Mouse (Mus musculus): Measurements from ENCODE around the gene Epha4. TPM values are rescaled to one million over a fixed set of nuclear protein-coding genes. Genes with fewer than 3 reads are reported as not detected.
A peak's percentile ranks its signal among the peaks of the same experiment; 100 is the strongest.

The Epha4 gene
- total RNA-seq, 2 experiments from 2014 or later, result 224 to 256 TPM

DNA sequence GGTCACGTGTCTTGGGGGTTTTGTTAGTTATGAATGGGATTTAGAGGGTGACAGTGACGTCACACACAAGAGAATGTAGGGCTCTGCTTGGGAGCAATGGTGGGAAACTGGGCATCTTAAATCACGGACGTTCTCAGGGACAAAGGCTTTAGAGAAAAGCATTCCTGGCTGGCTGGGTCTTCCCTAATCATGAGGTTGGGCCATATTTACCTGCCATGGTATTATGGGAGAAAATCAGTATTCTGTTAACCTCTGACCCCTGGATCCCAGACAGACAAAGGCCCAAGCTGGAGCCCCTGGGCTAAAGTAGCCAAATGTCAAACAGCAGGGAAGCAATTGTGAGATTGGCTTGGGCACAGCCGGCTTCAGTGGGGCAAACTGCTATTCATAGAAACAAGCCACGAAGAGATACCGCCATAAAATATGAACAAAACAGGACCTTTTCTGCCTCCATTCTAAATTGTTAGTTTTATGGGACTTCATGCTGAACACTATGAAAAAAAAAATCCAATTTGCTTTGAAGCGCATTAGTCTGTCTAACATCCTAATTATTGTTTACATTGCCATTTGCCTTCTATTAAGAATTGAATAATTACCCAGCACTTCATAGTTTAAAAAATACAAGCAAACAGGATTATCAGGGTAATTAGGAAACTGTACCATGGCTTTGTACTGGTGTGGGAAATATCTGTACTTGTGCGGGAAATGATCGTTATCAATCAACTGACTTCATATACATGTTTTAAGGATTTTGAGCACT is 19.7 kb downstream of the Epha4 start:
- intact Hi-C loops (cut with DNase I), result no loop called here
- DNase-seq (ENCODE audit: low spot score in 2 of 2), result no peak

DNA sequence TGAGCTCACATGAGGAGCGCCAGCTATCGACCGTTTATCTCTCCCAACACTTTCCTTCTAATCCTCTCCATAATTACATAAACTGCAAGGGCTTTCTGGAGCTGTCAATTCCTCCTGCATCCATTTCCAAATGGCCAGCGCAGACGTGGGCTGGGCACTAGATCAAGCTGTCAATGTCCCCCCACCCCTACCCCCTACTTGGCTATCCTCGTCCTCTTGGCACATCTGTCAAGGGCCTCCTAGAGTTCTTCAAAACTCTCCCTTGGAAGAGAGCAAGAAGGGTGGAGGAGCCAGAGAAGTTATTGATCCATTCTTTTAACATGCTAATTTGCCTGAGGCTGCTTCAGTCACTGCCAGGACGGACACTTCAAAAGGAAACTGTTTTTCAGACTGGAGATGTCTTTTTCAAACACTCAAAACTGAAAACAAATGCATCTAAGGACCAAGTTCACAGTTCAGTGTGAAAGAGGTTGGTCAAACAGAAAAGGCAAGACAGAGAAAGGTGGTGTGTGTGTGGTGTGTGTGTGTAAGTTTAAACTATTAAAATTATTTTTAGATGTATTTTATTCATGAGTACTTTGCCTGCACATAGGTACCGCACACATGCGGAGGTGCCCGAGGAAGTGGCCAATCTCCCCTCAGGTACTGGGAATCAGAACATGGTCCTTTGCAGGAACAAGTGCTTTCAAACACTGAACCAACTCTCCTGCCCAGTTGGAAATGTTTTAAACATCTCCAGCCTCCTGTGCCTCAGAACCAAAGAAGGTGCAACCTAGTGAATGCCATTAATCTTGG is 20.9 kb downstream of the Epha4 start:
- intact Hi-C loops (cut with DNase I), result no loop called here
- no peak for DNase-seq (ENCODE audit: low spot score in 2 of 2)

DNA sequence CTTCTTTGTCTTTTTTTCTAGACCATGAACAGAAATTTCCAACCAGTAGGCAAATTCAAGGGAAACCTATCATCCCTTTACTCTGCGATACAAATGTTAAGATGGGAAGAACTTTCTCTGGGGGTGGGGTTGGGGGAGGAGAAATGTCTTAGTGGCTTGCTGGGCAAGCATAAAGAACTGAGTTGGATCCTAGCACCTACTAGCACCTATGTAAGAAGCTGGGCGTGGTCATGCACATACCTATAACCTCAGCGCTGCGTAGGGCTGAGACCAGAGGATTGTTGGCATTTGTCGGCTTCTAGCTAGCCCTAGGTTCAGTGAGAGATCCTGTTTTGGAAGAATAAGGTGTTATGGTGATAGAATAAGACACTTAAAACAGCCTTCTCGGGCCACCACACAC is 24.7 kb downstream of the Epha4 start:
- intact Hi-C loops (cut with DNase I), result no loop called here

DNA sequence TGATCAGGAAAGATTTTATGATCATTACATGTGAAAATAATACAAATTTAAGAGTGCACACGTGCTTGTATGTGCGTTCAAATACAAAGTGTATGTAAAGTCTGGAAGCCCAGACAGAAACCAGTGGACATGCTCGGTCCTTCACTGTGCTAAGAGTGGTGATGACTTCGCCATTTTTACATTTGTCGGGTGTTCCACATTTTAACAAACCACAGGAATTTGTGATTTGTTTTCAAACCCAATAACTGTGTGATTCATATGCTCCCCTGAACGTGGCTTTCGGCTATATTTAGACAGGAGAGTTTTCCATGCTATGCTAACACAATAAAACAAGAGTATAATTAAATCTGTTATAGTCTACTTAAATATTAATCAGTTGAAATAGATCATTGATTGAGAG is 25.5 kb downstream of the Epha4 start:
- no peak for DNase-seq (ENCODE audit: low spot score in 2 of 2)

More for the DNA sequence above, 24.7 kb downstream of the Epha4 start:
- DNase-seq (ENCODE audit: low spot score in 2 of 2), result no peak

GRCm38 (mm10) chr1:77487856-77488462 is 26.9 kb downstream of the Epha4 start:
- intact Hi-C loops (cut with DNase I), result no loop called here
- no peak for DNase-seq (ENCODE audit: low spot score in 2 of 2)

More for the DNA sequence above, 25.5 kb downstream of the Epha4 start:
- intact Hi-C loops (cut with DNase I), result no loop called here

DNA sequence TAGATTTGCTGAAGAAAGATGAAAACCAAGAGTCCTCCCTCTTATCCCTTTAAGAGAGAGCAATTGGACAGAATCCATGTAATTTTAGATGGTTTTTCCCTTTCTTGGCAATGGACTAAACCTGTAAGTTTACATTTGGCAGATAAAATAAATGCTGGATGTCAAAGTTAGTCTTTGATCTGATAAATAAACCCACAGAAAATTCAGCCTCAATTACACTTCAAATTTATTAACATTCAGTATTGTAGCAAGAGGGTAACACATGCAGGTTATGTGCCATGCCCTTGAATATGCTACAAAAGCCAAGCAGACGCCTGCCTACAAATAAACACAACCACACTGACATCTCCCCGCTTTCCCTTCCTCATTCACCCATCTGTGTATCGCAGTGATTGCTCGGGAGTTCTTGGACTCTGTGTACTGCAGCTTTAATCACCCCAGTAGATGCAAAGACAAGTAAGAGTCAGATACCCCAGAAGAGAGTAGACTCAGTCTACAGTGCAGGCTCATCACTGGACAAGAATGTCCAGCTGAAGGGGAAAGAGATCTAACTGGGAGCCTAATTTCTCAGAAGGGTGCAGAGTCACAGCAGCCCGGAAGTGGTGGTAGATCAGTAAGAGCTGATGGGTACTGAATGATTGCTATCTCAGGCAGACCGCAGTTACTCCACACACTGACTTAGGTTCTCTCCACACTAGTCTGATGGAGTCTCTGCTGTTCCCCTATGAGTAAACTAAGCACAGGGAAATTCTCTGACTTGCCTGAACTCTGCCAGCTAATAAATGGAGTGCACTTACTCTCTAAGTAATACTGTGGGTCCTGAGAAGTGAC is 29.9 kb downstream of the Epha4 start:
- intact Hi-C loops (cut with DNase I), result no loop called here
- no peak for DNase-seq (ENCODE audit: low spot score in 2 of 2)

DNA sequence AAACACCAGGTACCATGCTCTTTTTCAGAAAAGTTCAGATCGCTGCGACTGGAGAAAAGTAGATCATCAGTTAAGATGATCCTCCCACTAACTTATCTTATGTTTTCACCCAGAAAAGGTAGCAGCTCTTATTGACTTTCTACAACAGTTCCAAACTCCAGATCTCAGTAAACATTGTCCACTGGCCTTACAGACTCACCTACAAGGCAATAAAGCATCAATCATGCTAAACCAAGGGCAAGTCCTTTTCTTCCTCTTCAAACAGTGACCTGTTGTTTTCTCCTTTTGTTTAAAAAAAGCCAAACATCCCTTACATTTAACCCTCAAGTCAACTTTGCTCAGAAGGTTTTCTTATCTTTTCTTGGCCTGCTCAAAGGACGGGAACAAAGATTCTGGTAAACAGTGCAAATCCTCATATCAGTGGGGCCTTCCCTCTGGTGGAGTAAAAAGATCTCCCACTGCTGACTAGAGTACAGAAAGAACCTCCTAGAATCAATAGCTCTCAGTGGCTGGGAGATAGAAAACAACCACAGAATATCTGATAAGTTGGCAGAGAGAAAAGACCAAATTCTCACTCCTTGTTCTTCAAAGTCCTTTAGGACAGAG is 39.0 kb downstream of the Epha4 start:
- intact Hi-C loops (cut with DNase I), result no loop called here

GRCm38 (mm10) chr1:77473446-77474376 is 41.2 kb downstream of the Epha4 start:
- DNase-seq (ENCODE audit: low spot score in 2 of 2), result no peak
- intact Hi-C loops (cut with DNase I), result no loop called here

More for the DNA sequence above, 39.0 kb downstream of the Epha4 start:
- DNase-seq (ENCODE audit: low spot score in 2 of 2), result no peak

DNA sequence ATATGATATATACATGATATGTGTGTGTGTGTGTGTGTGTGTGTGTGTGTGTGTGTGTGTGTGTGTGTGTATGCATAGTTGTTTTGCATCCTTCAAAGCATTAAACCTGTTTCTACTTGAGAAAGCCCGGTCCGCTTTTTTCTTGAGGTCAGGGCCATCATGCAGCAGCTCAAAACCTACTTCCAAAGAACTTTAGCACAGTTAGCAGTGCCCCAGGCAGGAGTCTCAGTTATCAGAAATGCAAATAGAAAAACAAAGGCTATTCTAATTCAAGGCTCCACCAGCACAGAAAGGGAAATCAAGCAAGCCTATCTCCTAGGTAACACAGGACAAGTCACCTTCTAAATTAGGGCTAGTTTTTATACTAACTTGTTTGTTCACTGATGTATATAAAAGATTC is 42.3 kb downstream of the Epha4 start:
- no peak for DNase-seq (ENCODE audit: low spot score in 2 of 2)
- intact Hi-C loops (cut with DNase I), result no loop called here

GRCm38 (mm10) chr1:77471447-77471846 is 43.4 kb downstream of the Epha4 start:
- intact Hi-C loops (cut with DNase I), result no loop called here
- DNase-seq (ENCODE audit: low spot score in 2 of 2), result no peak

GRCm38 (mm10) chr1:77471037-77471436 is 43.9 kb downstream of the Epha4 start:
- DNase-seq (ENCODE audit: low spot score in 2 of 2), result no peak
- intact Hi-C loops (cut with DNase I), result no loop called here

DNA sequence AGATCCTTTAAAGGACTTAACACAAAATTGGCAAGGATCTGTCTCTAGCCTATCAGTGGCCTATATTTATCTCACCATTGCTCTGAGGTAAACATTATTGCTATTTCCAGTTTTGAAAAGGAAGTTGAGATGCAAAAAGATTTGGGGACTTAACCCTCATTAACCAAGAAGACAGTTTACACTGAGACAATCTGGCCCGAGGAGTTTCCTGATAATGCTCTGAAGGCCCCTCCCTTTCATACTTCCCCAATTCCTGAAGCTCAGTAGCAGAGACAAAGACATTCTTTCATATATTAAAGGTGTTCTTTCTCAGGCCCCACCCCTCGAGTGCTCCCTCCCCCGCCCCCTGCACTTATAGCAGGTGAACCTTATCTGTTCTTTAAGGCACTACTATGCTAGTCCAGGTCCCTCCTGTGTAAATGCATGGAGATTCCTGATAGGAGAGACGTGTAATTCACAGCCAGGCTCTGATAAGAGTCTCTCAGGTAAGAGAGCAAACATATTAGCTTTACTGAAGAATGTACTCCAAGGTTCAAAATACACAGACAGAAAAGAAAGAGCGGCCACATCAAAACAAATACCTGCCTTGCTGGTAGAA is 46.1 kb downstream of the Epha4 start:
- DNase-seq (ENCODE audit: low spot score in 2 of 2), result no peak
- intact Hi-C loops (cut with DNase I), result no loop called here

GRCm38 (mm10) chr1:77465524-77465923 is 49.4 kb downstream of the Epha4 start:
- no peak for DNase-seq (ENCODE audit: low spot score in 2 of 2)
- intact Hi-C loops (cut with DNase I), result no loop called here

DNA sequence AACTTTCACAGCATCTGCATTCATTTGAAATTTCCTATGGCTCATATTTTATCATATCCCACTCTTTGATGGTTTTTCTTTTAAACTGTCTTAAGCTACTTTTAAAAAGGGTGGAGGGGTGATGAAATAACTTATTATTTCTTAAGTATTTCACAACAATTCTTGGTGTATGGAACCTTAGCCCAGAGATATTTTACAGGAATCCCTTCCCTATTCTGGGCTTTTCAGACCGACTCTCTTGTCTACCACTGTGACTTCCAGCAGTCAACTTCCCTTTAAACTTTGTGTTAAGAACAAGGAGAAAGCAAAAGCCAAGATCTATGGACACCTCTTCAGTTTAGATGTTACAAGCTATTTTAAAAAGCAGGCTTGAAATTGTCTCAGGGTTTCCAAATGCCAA is 50.8 kb downstream of the Epha4 start:
- no peak for DNase-seq (ENCODE audit: low spot score in 2 of 2)
- intact Hi-C loops (cut with DNase I), result no loop called here

- intact Hi-C loops (cut with DNase I), result no loop called here
- peak in 1 of 2 experiments; percentile 40 for DNase-seq (ENCODE audit: low spot score in 2 of 2)
Measured at GRCm38 (mm10) chr1:77461877-77462615, 52.8 kb downstream of the Epha4 start.

GRCm38 (mm10) chr1:77460831-77461629 is 53.9 kb downstream of the Epha4 start:
- intact Hi-C loops (cut with DNase I), result no loop called here
- no peak for DNase-seq (ENCODE audit: low spot score in 2 of 2)

All from left cerebral cortex, postnatal 14 days (tissue).